Mouse (Mus musculus): ENCODE measurements around the gene Tnnc2. TPM values are rescaled to one million over a fixed set of nuclear protein-coding genes. Genes with fewer than 3 reads are reported as not detected.

Gene Tnnc2
- polyA plus RNA-seq, 1 experiment, result 124 TPM

DNA sequence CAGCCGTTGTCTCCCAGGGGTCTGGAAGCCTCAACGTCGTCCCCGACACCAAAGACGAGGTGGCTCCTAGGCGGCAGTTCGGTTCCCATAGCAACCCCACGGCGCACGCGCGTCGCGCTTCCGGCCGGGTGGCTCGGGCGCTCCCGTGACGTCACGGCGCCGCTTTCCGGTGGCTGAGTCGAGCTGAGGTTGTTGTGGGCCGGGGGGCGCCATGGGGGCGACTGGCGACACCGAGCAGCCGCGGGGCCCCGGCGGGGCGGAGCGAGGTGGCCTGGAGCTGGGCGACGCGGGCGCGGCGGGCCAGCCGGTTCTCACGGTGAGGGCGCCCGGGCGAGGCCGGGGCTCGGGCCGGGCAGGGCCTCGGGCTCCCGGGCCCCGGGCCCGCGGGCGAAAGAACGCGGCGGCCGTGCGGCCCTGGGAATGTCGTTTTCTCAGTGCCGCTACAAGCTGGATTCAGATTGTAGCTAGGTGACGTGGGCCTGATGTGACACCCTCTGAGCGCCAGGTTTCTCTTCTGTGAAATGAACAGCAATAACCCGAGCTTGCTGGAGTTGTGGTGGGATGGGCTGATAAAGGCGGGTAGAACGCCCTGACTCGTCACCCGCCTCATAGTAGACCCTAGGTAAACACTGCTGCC is 33.8 kb downstream of the Tnnc2 start, which contains the start of the genes Wfdc3 and Dnttip1:
TSS of gene Wfdc3 (minus strand) at position 89 of the 637 bp plus-strand sequence.
TSS of gene Dnttip1 (plus strand) at position 141 of the 637 bp plus-strand sequence.
- peak; percentile 96 for DNase-seq
- WGBS, result under 1% methylated on average over 70 of the region's 70 CpGs
- H3K4me3 ChIP-seq (ENCODE audit: insufficient read depth, low read depth, low read length), result peak within 1 kb of the TSS; percentile 72
- no peaks in the 10 kb centered on the region for H3K36me3 ChIP-seq (ENCODE audit: control insufficient read depth, insufficient read depth, low read length)
- H3K4me1 ChIP-seq (ENCODE audit: control insufficient read depth, insufficient read depth, low read length), result peaks cover 9% of the 10 kb centered on the region; the same call in 1 of the 2 replicates
- TF ChIP-seq CTCF (conservative IDR thresholded peaks at IDR 0.05; ENCODE audit: insufficient read depth, insufficient read length, low read depth, low read length) (no peak), POLR2A (IDR thresholded peaks at IDR 0.05; ENCODE audit: low read depth, low read length) (peak; percentile 2)
- no peaks in the 10 kb centered on the region for H3K27me3 ChIP-seq (replicated peaks; ENCODE audit: control insufficient read depth, insufficient read depth, low read length)
- H3K27ac ChIP-seq (ENCODE audit: insufficient read depth, low read depth, low read length), result no peak within 1 kb of the TSS

DNA sequence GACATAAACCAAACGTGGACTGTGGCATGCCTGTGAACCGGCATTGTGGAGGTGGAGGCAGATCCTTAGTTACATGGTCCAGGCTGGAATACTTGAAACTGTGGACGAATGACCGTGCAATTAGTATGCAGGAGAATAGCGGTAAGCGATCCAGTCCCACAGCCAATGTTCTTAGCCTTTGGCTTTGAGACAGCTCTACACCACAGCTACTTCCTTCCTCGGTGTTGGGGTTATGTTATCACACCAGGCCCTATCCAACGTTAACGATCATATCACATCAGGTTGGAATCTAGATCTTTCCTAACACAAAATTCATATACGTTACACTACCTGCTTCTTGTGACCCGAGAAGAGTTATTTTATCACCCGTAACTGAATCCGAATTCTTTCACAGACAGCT is 34.8 kb downstream of the Tnnc2 start:
- no peaks in the 10 kb centered on the region for H3K27me3 ChIP-seq (replicated peaks; ENCODE audit: control insufficient read depth, insufficient read depth, low read length)
- no peaks in the 10 kb centered on the region for H3K36me3 ChIP-seq (ENCODE audit: control insufficient read depth, insufficient read depth, low read length)
- WGBS, result 43% methylated on average over 13 of the region's 13 CpGs
- DNase-seq, result no peak
- peak overlapping the region; percentile 72 for H3K4me3 ChIP-seq (ENCODE audit: insufficient read depth, low read depth, low read length)
- H3K4me1 ChIP-seq (ENCODE audit: control insufficient read depth, insufficient read depth, low read length), result peaks cover 9% of the 10 kb centered on the region; the same call in 1 of the 2 replicates
- TF ChIP-seq CTCF (conservative IDR thresholded peaks at IDR 0.05; ENCODE audit: insufficient read depth, insufficient read length, low read depth, low read length), result no peak
- TF ChIP-seq POLR2A (IDR thresholded peaks at IDR 0.05; ENCODE audit: low read depth, low read length), result no peak
- no peak overlapping the region for H3K27ac ChIP-seq (ENCODE audit: insufficient read depth, low read depth, low read length)

DNA sequence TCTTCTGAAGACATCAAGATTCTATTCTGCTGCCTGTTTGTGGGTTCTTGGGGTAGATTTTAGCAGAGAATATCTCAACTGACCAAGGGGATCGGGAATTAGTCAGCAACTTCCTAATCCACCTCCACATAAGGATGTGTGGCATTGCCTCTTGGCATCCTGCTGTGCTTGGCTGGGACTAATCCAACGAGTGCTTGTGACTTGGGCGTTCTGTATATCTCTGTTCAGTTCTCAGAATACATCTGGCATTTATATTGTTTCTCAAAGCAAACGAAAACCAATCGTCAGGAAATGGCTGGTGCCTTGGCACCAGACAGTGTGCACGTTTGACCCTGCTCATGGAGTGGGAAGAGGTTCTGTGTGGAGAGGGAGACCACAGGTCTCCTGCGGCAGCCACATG is 39.9 kb downstream of the Tnnc2 start:
- H3K4me1 ChIP-seq (ENCODE audit: control insufficient read depth, insufficient read depth, low read length), result peaks cover under 1% of the 10 kb centered on the region; the same call in 1 of the 2 replicates
- no peak overlapping the region for H3K27ac ChIP-seq (ENCODE audit: insufficient read depth, low read depth, low read length)
- TF ChIP-seq POLR2A (IDR thresholded peaks at IDR 0.05; ENCODE audit: low read depth, low read length), result no peak
- TF ChIP-seq CTCF (conservative IDR thresholded peaks at IDR 0.05; ENCODE audit: insufficient read depth, insufficient read length, low read depth, low read length), result no peak
- 68% methylated on average over 7 of the region's 7 CpGs for WGBS
- no peaks in the 10 kb centered on the region for H3K36me3 ChIP-seq (ENCODE audit: control insufficient read depth, insufficient read depth, low read length)
- no peaks in the 10 kb centered on the region for H3K27me3 ChIP-seq (replicated peaks; ENCODE audit: control insufficient read depth, insufficient read depth, low read length)
- no peak overlapping the region for H3K4me3 ChIP-seq (ENCODE audit: insufficient read depth, low read depth, low read length)
- DNase-seq, result no peak

DNA sequence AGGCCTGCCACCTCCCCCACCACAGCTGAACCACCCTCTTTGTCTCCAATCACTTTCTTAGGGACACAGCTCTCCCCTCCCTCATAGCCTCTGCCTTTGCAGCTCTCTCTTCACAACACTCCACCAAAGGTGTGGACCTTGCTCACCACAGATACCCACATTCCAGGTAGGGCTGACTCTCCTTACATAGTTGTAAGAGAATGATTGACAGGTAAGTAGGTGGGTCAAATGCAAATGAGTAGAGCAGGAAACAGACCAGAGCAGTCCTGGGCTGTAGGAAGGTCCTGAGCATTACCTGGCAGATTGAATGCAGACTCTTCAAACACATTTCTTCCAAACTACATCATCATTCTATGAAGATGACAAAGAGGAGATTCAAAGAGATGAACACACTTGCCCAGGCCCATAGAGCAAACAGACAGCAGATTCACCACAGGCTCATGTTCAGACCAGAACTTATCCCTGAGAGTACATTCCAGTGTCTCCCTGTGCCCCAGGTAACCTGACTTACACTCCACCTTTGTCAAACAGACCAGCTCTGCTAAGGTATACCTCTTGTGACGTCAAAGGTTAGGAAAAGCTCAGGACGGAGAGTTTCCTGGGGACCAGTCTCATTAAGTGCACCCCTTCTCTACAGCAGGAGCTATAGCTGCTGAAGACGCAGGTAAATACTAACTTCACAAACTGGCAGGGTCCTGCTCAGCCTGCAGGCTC is 42.2 kb downstream of the Tnnc2 start:
- Histone ChIP-seq H3K4me3 (ENCODE audit: insufficient read depth, low read depth, low read length) (no peak overlapping the region), H3K27me3 (replicated peaks; ENCODE audit: control insufficient read depth, insufficient read depth, low read length) (no peaks in the 10 kb centered on the region), H3K36me3 (ENCODE audit: control insufficient read depth, insufficient read depth, low read length) (no peaks in the 10 kb centered on the region), H3K27ac (ENCODE audit: insufficient read depth, low read depth, low read length) (no peak overlapping the region), H3K4me1 (ENCODE audit: control insufficient read depth, insufficient read depth, low read length) (no peaks in the 10 kb centered on the region)
- no peak for TF ChIP-seq CTCF (conservative IDR thresholded peaks at IDR 0.05; ENCODE audit: insufficient read depth, insufficient read length, low read depth, low read length)
- no peak for TF ChIP-seq POLR2A (IDR thresholded peaks at IDR 0.05; ENCODE audit: low read depth, low read length)
- peak; percentile 39 for DNase-seq
- 80% methylated on average over 3 of the region's 3 CpGs for WGBS

DNA sequence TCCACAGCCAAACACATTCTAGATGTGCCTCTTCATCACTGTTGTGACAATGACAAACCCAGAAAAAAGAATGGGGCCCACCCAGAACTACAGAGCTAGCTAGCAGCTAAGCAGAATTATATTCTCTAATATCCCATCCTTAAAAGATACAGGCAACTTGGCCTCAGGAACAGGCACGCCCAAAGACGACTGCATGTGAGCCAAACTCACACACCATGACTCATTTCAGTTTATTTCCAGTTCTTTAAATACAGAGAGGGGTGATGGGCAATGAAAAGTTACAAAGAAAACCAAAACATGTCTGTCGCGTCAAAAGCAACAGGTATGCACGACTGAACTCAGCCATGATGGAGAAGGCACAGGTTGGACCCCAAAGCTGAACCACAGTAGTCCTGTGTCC is 44.3 kb downstream of the Tnnc2 start:
- 83% methylated on average over 5 of the region's 5 CpGs for WGBS
- DNase-seq, result no peak
- TF ChIP-seq CTCF (conservative IDR thresholded peaks at IDR 0.05; ENCODE audit: insufficient read depth, insufficient read length, low read depth, low read length), result no peak
- H3K4me1 ChIP-seq (ENCODE audit: control insufficient read depth, insufficient read depth, low read length), result no peaks in the 10 kb centered on the region
- no peaks in the 10 kb centered on the region for H3K27me3 ChIP-seq (replicated peaks; ENCODE audit: control insufficient read depth, insufficient read depth, low read length)
- H3K27ac ChIP-seq (ENCODE audit: insufficient read depth, low read depth, low read length), result no peak overlapping the region
- no peaks in the 10 kb centered on the region for H3K36me3 ChIP-seq (ENCODE audit: control insufficient read depth, insufficient read depth, low read length)
- no peak overlapping the region for H3K4me3 ChIP-seq (ENCODE audit: insufficient read depth, low read depth, low read length)

DNA sequence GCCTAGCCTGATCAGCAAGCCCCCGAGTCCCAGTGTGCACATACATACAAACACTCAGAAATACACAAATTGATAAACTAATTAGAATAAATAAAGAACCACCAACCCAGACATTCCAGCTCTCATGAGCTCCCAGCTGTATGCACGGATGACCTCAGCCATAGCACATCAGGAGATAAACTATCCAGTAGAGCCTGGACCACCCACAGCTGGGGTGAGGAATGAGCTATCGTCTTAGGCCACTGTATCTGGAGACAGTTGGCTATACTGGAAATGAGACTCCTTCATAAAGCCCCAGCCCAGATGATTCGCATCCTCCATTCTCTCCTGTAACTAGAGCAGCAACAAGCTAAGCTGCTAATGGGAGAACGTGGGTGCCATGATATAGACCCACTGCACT is 44.9 kb downstream of the Tnnc2 start:
- no peaks in the 10 kb centered on the region for H3K27me3 ChIP-seq (replicated peaks; ENCODE audit: control insufficient read depth, insufficient read depth, low read length)
- H3K27ac ChIP-seq (ENCODE audit: insufficient read depth, low read depth, low read length), result no peak overlapping the region
- H3K4me3 ChIP-seq (ENCODE audit: insufficient read depth, low read depth, low read length), result no peak overlapping the region
- 81% methylated on average over 5 of the region's 5 CpGs for WGBS
- no peaks in the 10 kb centered on the region for H3K4me1 ChIP-seq (ENCODE audit: control insufficient read depth, insufficient read depth, low read length)
- TF ChIP-seq POLR2A (IDR thresholded peaks at IDR 0.05; ENCODE audit: low read depth, low read length) (no peak), CTCF (conservative IDR thresholded peaks at IDR 0.05; ENCODE audit: insufficient read depth, insufficient read length, low read depth, low read length) (no peak)
- H3K36me3 ChIP-seq (ENCODE audit: control insufficient read depth, insufficient read depth, low read length), result no peaks in the 10 kb centered on the region
- DNase-seq, result no peak

DNA sequence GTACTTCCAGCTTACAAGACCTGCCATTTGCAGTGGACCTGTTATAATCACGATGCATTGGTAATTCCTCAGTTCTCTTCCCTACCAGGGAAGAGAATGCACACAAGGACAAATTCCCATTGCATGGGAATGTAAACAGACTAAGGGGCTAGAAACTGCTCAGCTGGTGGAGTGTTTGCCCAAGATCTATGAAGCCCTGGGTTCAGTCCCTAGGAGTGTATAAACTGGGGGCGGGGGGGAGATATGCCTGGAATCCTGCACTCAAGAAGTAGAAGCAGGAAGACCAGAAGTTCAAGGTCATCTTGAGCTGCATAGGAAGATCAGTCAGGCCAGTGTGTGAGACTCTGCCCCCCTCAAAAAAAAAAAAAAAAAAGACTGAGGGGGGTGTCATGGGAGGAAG is 46.5 kb downstream of the Tnnc2 start:
- 96% methylated on average over 2 of the region's 2 CpGs for WGBS
- no peak overlapping the region for H3K27ac ChIP-seq (ENCODE audit: insufficient read depth, low read depth, low read length)
- H3K36me3 ChIP-seq (ENCODE audit: control insufficient read depth, insufficient read depth, low read length), result no peaks in the 10 kb centered on the region
- no peaks in the 10 kb centered on the region for H3K4me1 ChIP-seq (ENCODE audit: control insufficient read depth, insufficient read depth, low read length)
- TF ChIP-seq POLR2A (IDR thresholded peaks at IDR 0.05; ENCODE audit: low read depth, low read length) (no peak), CTCF (conservative IDR thresholded peaks at IDR 0.05; ENCODE audit: insufficient read depth, insufficient read length, low read depth, low read length) (no peak)
- DNase-seq, result no peak
- H3K4me3 ChIP-seq (ENCODE audit: insufficient read depth, low read depth, low read length), result no peak overlapping the region
- no peaks in the 10 kb centered on the region for H3K27me3 ChIP-seq (replicated peaks; ENCODE audit: control insufficient read depth, insufficient read depth, low read length)

Data from kidney, adult 2 months (tissue).